Mouse (Mus musculus) bone marrow macrophage, adult 2 months (primary cell): ENCODE measurements around the gene Ak8.

Experiments used
- CTCF ChIP-seq: IDR thresholded peaks from 2 replicates; pipeline ENCODE4 v1.5.1; 2012; ENCODE audit warnings: low read depth, mild to moderate bottlenecking, low read length, moderate library complexity
- POLR2A ChIP-seq: IDR thresholded peaks from 2 replicates; pipeline ENCODE4 v1.6.1; 2012; ENCODE audit warnings: mild to moderate bottlenecking, low read depth, low read length, borderline replicate concordance

DNA sequence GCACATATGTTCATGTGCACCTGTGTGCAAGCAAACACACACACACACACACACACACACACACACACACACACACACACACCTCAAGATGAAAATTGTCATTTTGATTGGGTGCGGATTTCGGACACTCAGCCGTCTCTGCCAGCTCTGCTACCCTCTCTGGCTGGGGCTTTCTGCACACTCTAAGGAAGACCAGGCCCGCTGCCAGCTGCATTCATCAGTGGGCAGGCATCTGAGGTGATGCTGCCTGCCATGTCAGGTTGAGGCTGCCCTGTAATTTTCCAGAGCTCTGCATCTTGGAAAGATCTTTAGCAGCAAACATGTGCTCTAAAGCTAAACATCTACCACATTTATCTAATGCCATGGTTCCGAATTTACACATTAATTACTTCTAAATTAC is 37.1 kb downstream of the Ak8 start:
- TF ChIP-seq POLR2A: no peak
- no peak for TF ChIP-seq CTCF
